Mouse (Mus musculus) cortical plate, adult 2 months (tissue): ENCODE results near the gene Fam213b.

Experiments
- CTCF ChIP-seq: fragments of 200-500 bp; IDR thresholded peaks from 2 replicates; pipeline ENCODE4 v1.5.1; 2011; ENCODE audit warnings: mild to moderate bottlenecking, control low read depth, low read length; ENCODE audit not compliant: insufficient read depth; ENCODE audit errors: extremely low read depth
- POLR2A ChIP-seq: fragments of 200-500 bp; IDR thresholded peaks from 2 replicates; pipeline ENCODE4 v1.6.1; 2011; ENCODE audit warnings: mild to moderate bottlenecking, low read length, control low read depth; ENCODE audit not compliant: insufficient read depth; ENCODE audit errors: extremely low read depth

DNA sequence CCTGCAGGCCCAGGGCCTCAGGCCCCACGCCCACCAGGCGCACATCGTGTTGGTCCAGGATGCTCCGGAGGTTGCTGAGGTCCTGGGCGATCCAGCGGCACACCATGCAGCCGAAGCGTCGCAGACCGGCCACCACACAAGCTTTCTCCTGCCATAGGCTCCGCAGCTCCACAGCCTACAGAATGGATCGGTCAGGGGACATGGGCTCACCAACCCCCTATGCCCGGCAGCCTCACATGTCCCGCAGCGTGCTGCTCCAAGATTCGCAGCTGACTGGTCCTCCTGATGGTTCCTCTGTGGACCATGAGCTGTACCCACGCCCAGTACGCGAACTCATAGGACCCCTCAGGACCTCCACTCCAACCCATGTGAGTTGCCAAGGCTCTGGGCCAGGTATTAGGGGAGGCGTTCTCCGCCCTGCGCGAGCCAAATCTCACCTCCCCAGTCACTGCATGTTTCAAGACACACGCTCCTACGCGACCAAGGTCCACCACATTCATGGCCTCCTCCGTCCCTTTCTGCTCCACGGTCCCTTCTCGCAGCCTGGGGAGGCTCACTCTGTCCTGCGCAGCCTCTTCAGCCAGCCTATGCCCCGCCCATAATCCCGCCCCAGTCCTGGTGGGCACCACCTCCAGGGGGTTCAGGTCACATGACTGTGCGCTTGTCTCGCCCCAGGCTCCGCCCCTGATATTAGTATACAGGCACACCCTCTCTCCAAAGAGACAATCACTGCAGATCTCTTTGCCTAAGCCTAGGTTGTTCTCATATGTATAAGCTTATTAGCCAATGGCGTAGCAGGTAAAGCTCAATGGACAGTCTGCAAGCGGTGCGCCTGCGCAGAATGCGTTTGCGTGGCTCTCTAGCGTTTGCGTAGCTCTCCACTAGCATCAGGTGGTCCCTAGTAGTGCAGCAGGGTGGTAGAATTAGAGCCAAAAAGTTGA lies at the start of gene Fam213b:
- TF ChIP-seq POLR2A (peak; percentile 94), CTCF (no peak)
